Mouse (Mus musculus) heart, postnatal 0 days (tissue): ENCODE measurements around the gene Sptbn4. TPM values are rescaled to one million over a fixed set of nuclear protein-coding genes. Genes with fewer than 3 reads are reported as not detected.

Experiments used
- ATAC-seq: fragments of 200-750 bp; cut with Nextera tagmentation; 2 replicates; pipeline ENCODE4 v1.8.0; 2017; ENCODE audit warnings: low read depth, moderate number of reproducible peaks, moderate library complexity; ENCODE audit not compliant: insufficient read depth
- DNase-seq: peaks from one replicate; pipeline ENCODE4 v3.0.0-alpha.2; 2016; ENCODE audit warnings: low spot score
- H3K27ac ChIP-seq: fragments of 300-500 bp; sonication (generic); 2 replicates; pipeline ENCODE4 v1.5.1; 2014; ENCODE audit warnings: low read depth, mild to moderate bottlenecking
- H3K27me3 ChIP-seq: fragments of 300-500 bp; sonication (generic); 2 replicates; pipeline ENCODE4 v1.6.1; 2014; ENCODE audit warnings: low read length, mixed read lengths; ENCODE audit not compliant: control insufficient read depth, insufficient read depth
- H3K36me3 ChIP-seq: fragments of 300-500 bp; sonication (generic); replicated peaks from 2 replicates; pipeline ENCODE4 v1.6.1; 2014; ENCODE audit warnings: low read length, mixed read lengths; ENCODE audit not compliant: control insufficient read depth, insufficient read depth
- H3K4me1 ChIP-seq: fragments of 300-500 bp; sonication (generic); 2 replicates; pipeline ENCODE4 v1.6.1; 2014; ENCODE audit warnings: antibody characterized with exemption; ENCODE audit not compliant: control insufficient read depth, insufficient read depth
- H3K4me2 ChIP-seq: fragments of 300-500 bp; sonication (generic); 2 replicates; pipeline ENCODE4 v1.6.1; 2014; ENCODE audit warnings: low read depth, mild to moderate bottlenecking, low read length, moderate library complexity
- H3K4me3 ChIP-seq: fragments of 300-500 bp; sonication (generic); 2 replicates; pipeline ENCODE4 v1.5.1; 2014; ENCODE audit warnings: low read depth, low read length
- H3K9ac ChIP-seq: fragments of 300-500 bp; sonication (generic); replicated peaks from 2 replicates; pipeline ENCODE4 v1.6.1; 2014; ENCODE audit warnings: low read depth, low read length, mixed read lengths
- H3K9me3 ChIP-seq: fragments of 300-500 bp; sonication (generic); replicated peaks from 2 replicates; pipeline ENCODE4 v1.6.1; 2016; ENCODE audit warnings: low read length; ENCODE audit not compliant: control insufficient read depth
- CTCF ChIP-seq: IDR thresholded peaks from 2 replicates; pipeline ENCODE4 v1.5.1; 2016; ENCODE audit warnings: antibody characterized with exemption, control low read depth, low read depth
- EP300 ChIP-seq: IDR thresholded peaks from 2 replicates; pipeline ENCODE4 v1.6.1; 2016; ENCODE audit warnings: antibody characterized with exemption, low read depth
- WGBS: fragments of 180-500 bp; shearing (Covaris S2); extraction: QIAGEN DNeasy Blood & Tissue Kit; methylation state at CpG from one replicate; pipeline ENCODE4 v1.1.7; 2014; 5-methylcytosine and 5-hydroxymethylcytosine counted together
- polyA plus RNA-seq: library from polyadenylated mRNA; unstranded; fragments of >200 nt; fragmentation: Nextera tagmentation; extraction: Ambion mirVana; gene quantifications from 2 replicates; pipeline ENCODE4 v1.2.1, GENCODE M21; 2015
- total RNA-seq: library from RNA; depleted of rRNA; stranded (reverse); fragments of >200 nt; gene quantifications from 2 replicates; pipeline ENCODE4 v1.2.3, GENCODE M21; 2014; ENCODE audit warnings: low replicate concordance

The Sptbn4 gene
- total and polyA plus RNA-seq, 2 experiments from 2014 or later, result 0.05 TPM; not detected in 1

GRCm38 (mm10) chr7:27486102-27486769 lies 38.8 kb upstream of the Sptbn4 start:
- H3K4me3 ChIP-seq, result peak overlapping the region; percentile 80
- peak overlapping the region; percentile 46 for H3K9ac ChIP-seq
- peaks cover 10% of the 10 kb centered on the region for H3K4me1 ChIP-seq
- no peak for DNase-seq
- ATAC-seq, result no peak
- peak overlapping the region; percentile 99 for H3K27ac ChIP-seq
- no peaks in the 10 kb centered on the region for H3K27me3 ChIP-seq
- WGBS, result 2% methylated on average over 13 of the region's 13 CpGs
- no peaks in the 10 kb centered on the region for H3K9me3 ChIP-seq
- H3K36me3 ChIP-seq, result peaks cover 11% of the 10 kb centered on the region; the same call in 1 of the 2 replicates
- peak overlapping the region; percentile 70 for H3K4me2 ChIP-seq
- TF ChIP-seq EP300 (peak; percentile 56; the same call in 1 of the 2 replicates), CTCF (no peak)

- ATAC-seq (no peak), DNase-seq (no peak)
- no peaks in the 10 kb centered on the region for H3K9me3 ChIP-seq
- peaks cover 10% of the 10 kb centered on the region for H3K4me1 ChIP-seq
- H3K27ac ChIP-seq, result no peak overlapping the region
- H3K36me3 ChIP-seq, result 0 out of 2 replicates have a peak, but pooled peaks cover 3% of the 10 kb centered on the region
- TF ChIP-seq CTCF, result no peak
- no peak for TF ChIP-seq EP300
- no peak overlapping the region for H3K4me2 ChIP-seq
- 85% methylated on average over 4 of the region's 4 CpGs for WGBS
- no peak overlapping the region for H3K4me3 ChIP-seq
- H3K27me3 ChIP-seq, result no peaks in the 10 kb centered on the region
- H3K9ac ChIP-seq, result no peak overlapping the region
Observed at GRCm38 (mm10) chr7:27483860-27484259, 36.4 kb upstream of the Sptbn4 start.

GRCm38 (mm10) chr7:27481627-27481969 lies 34.1 kb upstream of the Sptbn4 start:
- TF ChIP-seq EP300 (0 out of 2 replicates have a peak, but pooled peaks have one; percentile 60), CTCF (no peak)
- Histone ChIP-seq H3K9ac (peak overlapping the region; percentile 27), H3K4me2 (peak overlapping the region; percentile 65), H3K27me3 (no peaks in the 10 kb centered on the region), H3K4me1 (peaks cover 8% of the 10 kb centered on the region; the same call in 1 of the 2 replicates), H3K4me3 (peak overlapping the region; percentile 38), H3K27ac (peak overlapping the region; percentile 76), H3K36me3 (peaks cover 17% of the 10 kb centered on the region), H3K9me3 (no peaks in the 10 kb centered on the region)
- WGBS, result 0% methylated on average over 7 of the region's 12 CpGs
- peak; percentile 96 for ATAC-seq
- DNase-seq, result peak; percentile 91

- H3K9ac ChIP-seq, result peak overlapping the region; percentile 27
- TF ChIP-seq CTCF, result no peak
- TF ChIP-seq EP300, result no peak
- no peak for DNase-seq
- no peaks in the 10 kb centered on the region for H3K27me3 ChIP-seq
- H3K9me3 ChIP-seq, result no peaks in the 10 kb centered on the region
- ATAC-seq, result no peak
- H3K36me3 ChIP-seq, result peaks cover 22% of the 10 kb centered on the region
- H3K4me1 ChIP-seq, result peaks cover 9% of the 10 kb centered on the region; the same call in 1 of the 2 replicates
- H3K4me3 ChIP-seq, result peak overlapping the region; percentile 38
- H3K27ac ChIP-seq, result peak overlapping the region; percentile 76
- WGBS, result 16% methylated on average over 11 of the region's 11 CpGs
- H3K4me2 ChIP-seq, result peak overlapping the region; percentile 65
Observed at GRCm38 (mm10) chr7:27480927-27481626, 33.6 kb upstream of the Sptbn4 start.

GRCm38 (mm10) chr7:27480506-27480905 lies 33.0 kb upstream of the Sptbn4 start:
- H3K36me3 ChIP-seq, result peaks cover 22% of the 10 kb centered on the region
- no peak for ATAC-seq
- H3K27me3 ChIP-seq, result no peaks in the 10 kb centered on the region
- H3K4me3 ChIP-seq, result no peak overlapping the region
- H3K9ac ChIP-seq, result no peak overlapping the region
- peak overlapping the region; percentile 76 for H3K27ac ChIP-seq
- no peaks in the 10 kb centered on the region for H3K9me3 ChIP-seq
- H3K4me1 ChIP-seq, result peaks cover 6% of the 10 kb centered on the region; the same call in 1 of the 2 replicates
- DNase-seq, result no peak
- WGBS, result 74% methylated on average over 3 of the region's 3 CpGs
- TF ChIP-seq CTCF (no peak), EP300 (no peak)
- no peak overlapping the region for H3K4me2 ChIP-seq
